Mouse (Mus musculus) limb, embryonic 15.5 days (tissue): ENCODE measurements around the gene Hist1h2be. TPM values are rescaled to one million over a fixed set of nuclear protein-coding genes. Genes with fewer than 3 reads are reported as not detected.
"Not testable (repeated sequence)": the region's sequence is repeated elsewhere in the genome, so short reads cannot be mapped to it uniquely, and the experiment has no call there.

ENCODE experiments used
- ATAC-seq: fragments of 200-750 bp; cut with Nextera tagmentation; 2 replicates; pipeline ENCODE4 v1.8.0; 2017; ENCODE audit warnings: low read depth, moderate TSS enrichment; ENCODE audit not compliant: insufficient number of reproducible peaks, low FRiP score, low TSS enrichment
- H3K27ac ChIP-seq: fragments of 300-500 bp; sonication (generic); 2 replicates; pipeline ENCODE4 v1.5.1; 2015; ENCODE audit warnings: moderate library complexity, mild to moderate bottlenecking, inconsistent platforms
- H3K27me3 ChIP-seq: fragments of 300-500 bp; sonication (generic); 2 replicates; pipeline ENCODE4 v1.6.1; 2015; ENCODE audit warnings: inconsistent platforms
- H3K36me3 ChIP-seq: fragments of 300-500 bp; sonication (generic); 2 replicates; pipeline ENCODE4 v1.6.1; 2015; ENCODE audit warnings: inconsistent platforms
- H3K4me1 ChIP-seq: fragments of 300-500 bp; sonication (generic); 2 replicates; pipeline ENCODE4 v1.6.1; 2015; ENCODE audit warnings: inconsistent platforms
- H3K4me2 ChIP-seq: fragments of 300-500 bp; sonication (generic); 2 replicates; pipeline ENCODE4 v1.6.1; 2015; ENCODE audit warnings: mild to moderate bottlenecking, inconsistent platforms
- H3K4me3 ChIP-seq: fragments of 300-500 bp; sonication (generic); 2 replicates; pipeline ENCODE4 v1.5.1; 2015; ENCODE audit warnings: mild to moderate bottlenecking, inconsistent platforms
- H3K9ac ChIP-seq: fragments of 300-500 bp; sonication (generic); 2 replicates; pipeline ENCODE4 v1.6.1; 2015; ENCODE audit warnings: inconsistent platforms
- H3K9me3 ChIP-seq: fragments of 300-500 bp; sonication (generic); 2 replicates; pipeline ENCODE4 v1.6.1; 2016; ENCODE audit warnings: inconsistent platforms
- WGBS: fragments of 180-500 bp; shearing (Covaris S2); methylation state at CpG from one replicate; pipeline ENCODE4 v1.1.7; 2015; 5-methylcytosine and 5-hydroxymethylcytosine counted together
- microRNA-seq: library from miRNA; unstranded; fragments of <30 nt; microRNA quantifications from one replicate; pipeline ENCODE4, GENCODE M21; 2016
- polyA plus RNA-seq: library from polyadenylated mRNA; unstranded; fragments of >200 nt; fragmentation: Nextera tagmentation; extraction: Ambion mirVana; gene quantifications from 2 replicates; pipeline ENCODE4 v1.2.1, GENCODE M21; 2015

The Hist1h2be gene
- polyA plus RNA-seq, 1 experiment from 2014 or later = 1.9 TPM

- no peak for ATAC-seq
These were observed 82.7 kb downstream of the Hist1h2be start for GRCm38 (mm10) chr13:23538249-23538648.

GRCm38 (mm10) chr13:23537006-23537710 is 83.8 kb downstream of the Hist1h2be start:
- H3K4me2 ChIP-seq = 0 out of 2 replicates have a peak overlapping the region, but pooled peaks have one; percentile 19
- H3K9me3 ChIP-seq = no peaks in the 10 kb centered on the region
- 66% methylated on average over 3 of the region's 3 CpGs for WGBS
- H3K9ac ChIP-seq = no peak overlapping the region
- H3K36me3 ChIP-seq = no peaks in the 10 kb centered on the region
- ATAC-seq = no peak
- peaks cover 29% of the 10 kb centered on the region for H3K4me1 ChIP-seq
- no peak overlapping the region for H3K27ac ChIP-seq
- H3K4me3 ChIP-seq = peak overlapping the region; percentile 53; the same call in 1 of the 2 replicates
- H3K27me3 ChIP-seq = no peaks in the 10 kb centered on the region

More at GRCm38 (mm10) chr13:23538249-23538648, 82.7 kb downstream of the Hist1h2be start:
- Histone ChIP-seq H3K36me3 (no peaks in the 10 kb centered on the region), H3K4me2 (no peak overlapping the region), H3K4me1 (peaks cover 22% of the 10 kb centered on the region), H3K27ac (no peak overlapping the region), H3K9me3 (no peaks in the 10 kb centered on the region), H3K9ac (no peak overlapping the region), H3K4me3 (no peak overlapping the region), H3K27me3 (no peaks in the 10 kb centered on the region)
- WGBS = 54% methylated on average over 5 of the region's 5 CpGs

- H3K9ac ChIP-seq = 0 out of 2 replicates have a peak overlapping the region, but pooled peaks have one; percentile 26
- H3K27me3 ChIP-seq = no peaks in the 10 kb centered on the region
- no peak for ATAC-seq
- 15% methylated on average over 7 of the region's 7 CpGs for WGBS
- peak overlapping the region; percentile 57 for H3K27ac ChIP-seq
- peak overlapping the region; percentile 53 for H3K4me3 ChIP-seq
- H3K4me1 ChIP-seq = peaks cover 31% of the 10 kb centered on the region
- peak overlapping the region; percentile 75 for H3K4me2 ChIP-seq
- H3K36me3 ChIP-seq = no peaks in the 10 kb centered on the region
- no peaks in the 10 kb centered on the region for H3K9me3 ChIP-seq
These were observed 84.7 kb downstream of the Hist1h2be start for GRCm38 (mm10) chr13:23536076-23536822.

GRCm38 (mm10) chr13:23535137-23536075 is 85.5 kb downstream of the Hist1h2be start, which contains the start of gene Hist1h3g:
Hist1h3g (plus strand) TSS chr13:23535422.
- peak; percentile 89 for ATAC-seq
- Histone ChIP-seq H3K4me1 (peaks cover 31% of the 10 kb centered on the region), H3K4me3 (peak within 1 kb of the TSS; percentile 53), H3K27ac (peak within 1 kb of the TSS; percentile 94), H3K9ac (peak within 1 kb of the TSS; percentile 39), H3K4me2 (peak within 1 kb of the TSS; percentile 75)
- not testable (repeated sequence) for H3K9me3 ChIP-seq, H3K27me3 ChIP-seq, H3K36me3 ChIP-seq
- under 1% methylated on average over 52 of the region's 62 CpGs for WGBS

GRCm38 (mm10) chr13:23534368-23535131 is 86.4 kb downstream of the Hist1h2be start:
- 1% methylated on average over 15 of the region's 15 CpGs for WGBS
- no peak for ATAC-seq
- Histone ChIP-seq H3K9me3 (no peaks in the 10 kb centered on the region), H3K27me3 (no peaks in the 10 kb centered on the region), H3K9ac (peak overlapping the region; percentile 20; the same call in 1 of the 2 replicates), H3K27ac (peak overlapping the region; percentile 94), H3K4me2 (peak overlapping the region; percentile 75), H3K4me1 (peaks cover 31% of the 10 kb centered on the region), H3K4me3 (peak overlapping the region; percentile 53), H3K36me3 (no peaks in the 10 kb centered on the region)

Small RNA genes within 50 kb of the gene (microRNA-seq; reads per million reads assigned to microRNA genes)
- gene Gm44297 (0.61 reads per million), gene Gm44359 (not detected), gene Gm44394 (not detected)

Other genes starting within 250 kb of the Hist1h2be start
- 11.9 and 13.9 TPM in 2 replicates for gene Abt1, start 197.3 kb downstream of the Hist1h2be start, polyA plus RNA-seq
- 0.18 and 0.22 TPM in 2 replicates for gene Btn1a1, start 155.2 kb downstream of the Hist1h2be start, polyA plus RNA-seq
- gene Btn2a2, start 132.3 kb downstream of the Hist1h2be start, polyA plus RNA-seq = 0.61 and 0.67 TPM in 2 replicates
- gene Hist1h4h, start 90.1 kb downstream of the Hist1h2be start, polyA plus RNA-seq = 4.8 and 6.3 TPM in 2 replicates
- 4.1 and 7.5 TPM in 2 replicates for gene Hist1h2af, start 87.2 kb downstream of the Hist1h2be start, polyA plus RNA-seq
- gene Hist1h3g, start 85.7 kb downstream of the Hist1h2be start, polyA plus RNA-seq = 3.4 and 5.4 TPM in 2 replicates
- 0.77 and 0.83 TPM in 2 replicates for gene Hist1h2bh, start 77.7 kb downstream of the Hist1h2be start, polyA plus RNA-seq
- 1.1 TPM in 1 of 2 replicates, not detected in the other for gene Hist1h3f, start 77.1 kb downstream of the Hist1h2be start, polyA plus RNA-seq
- 0.65 and 0.95 TPM in 2 replicates for gene Hist1h4f, start 69.5 kb downstream of the Hist1h2be start, polyA plus RNA-seq
- gene Hist1h1d, start 67.9 kb downstream of the Hist1h2be start, polyA plus RNA-seq = 0.32 and 0.51 TPM in 2 replicates
- gene Hist1h3e, start 58.8 kb downstream of the Hist1h2be start, polyA plus RNA-seq = 2.1 and 4.8 TPM in 2 replicates
- 68.7 and 88.5 TPM in 2 replicates for gene Hist1h2ae, start 49.9 kb downstream of the Hist1h2be start, polyA plus RNA-seq
- 5.5 and 6.0 TPM in 2 replicates for gene Hist1h2bg, start 49.7 kb downstream of the Hist1h2be start, polyA plus RNA-seq
- gene Hist1h2bf, start 46.9 kb downstream of the Hist1h2be start, polyA plus RNA-seq = 2.9 and 5.8 TPM in 2 replicates
- gene Hist1h2ad, start 46.7 kb downstream of the Hist1h2be start, polyA plus RNA-seq = 0.89 and 2.3 TPM in 2 replicates
- gene Hist1h3d, start 45.4 kb downstream of the Hist1h2be start, polyA plus RNA-seq = 5.8 and 6.5 TPM in 2 replicates
- 75.2 and 108 TPM in 2 replicates for gene Hist1h4d, start 39.5 kb downstream of the Hist1h2be start, polyA plus RNA-seq
- gene Hist1h1e, start 1.4 kb upstream of the Hist1h2be start, polyA plus RNA-seq = 17.2 and 18.2 TPM in 2 replicates
- gene Hist1h2ac, start 62.8 kb upstream of the Hist1h2be start, polyA plus RNA-seq = 0.76 and 0.78 TPM in 2 replicates
- gene Hist1h2bc, start 63.1 kb upstream of the Hist1h2be start, polyA plus RNA-seq = 47.2 and 57.0 TPM in 2 replicates
- gene Hist1h1t, start 74.7 kb upstream of the Hist1h2be start, polyA plus RNA-seq = 0.20 TPM in 1 of 2 replicates, not detected in the other
- 3.2 and 4.0 TPM in 2 replicates for gene Hist1h4c, start 77.3 kb upstream of the Hist1h2be start, polyA plus RNA-seq
- gene Hfe, start 89.7 kb upstream of the Hist1h2be start, polyA plus RNA-seq = 7.3 and 10.3 TPM in 2 replicates
- gene Hist1h1c, start 117.7 kb upstream of the Hist1h2be start, polyA plus RNA-seq = 28.0 and 31.1 TPM in 2 replicates
- gene Hist1h3c, start 124.5 kb upstream of the Hist1h2be start, polyA plus RNA-seq = 5.8 and 6.6 TPM in 2 replicates
- gene Hist1h2bb, start 125.6 kb upstream of the Hist1h2be start, polyA plus RNA-seq = 2.0 and 2.1 TPM in 2 replicates
- gene Hist1h2ab, start 130.0 kb upstream of the Hist1h2be start, polyA plus RNA-seq = 23.3 and 37.2 TPM in 2 replicates
- 4.0 and 12.0 TPM in 2 replicates for gene Hist1h3b, start 131.1 kb upstream of the Hist1h2be start, polyA plus RNA-seq
- gene Hist1h4b, start 135.9 kb upstream of the Hist1h2be start, polyA plus RNA-seq = 4.1 and 4.5 TPM in 2 replicates
- gene Hist1h4a, start 140.1 kb upstream of the Hist1h2be start, polyA plus RNA-seq = 0.33 and 0.60 TPM in 2 replicates
- gene Hist1h3a, start 141.3 kb upstream of the Hist1h2be start, polyA plus RNA-seq = 3.1 and 7.2 TPM in 2 replicates
- gene Hist1h1a, start 142.5 kb upstream of the Hist1h2be start, polyA plus RNA-seq = 0.74 and 2.1 TPM in 2 replicates
- not detected in 2 replicates for gene Trim38, start 148.8 kb upstream of the Hist1h2be start, polyA plus RNA-seq
- not detected in 2 replicates for gene Slc17a2, start 185.9 kb upstream of the Hist1h2be start, polyA plus RNA-seq
- gene Slc17a3, start 218.3 kb upstream of the Hist1h2be start, polyA plus RNA-seq = 0.27 and 0.61 TPM in 2 replicates
- not detected in 2 replicates for gene Slc17a1, start 246.6 kb upstream of the Hist1h2be start, polyA plus RNA-seq